Mouse (Mus musculus) yolk sac, embryonic 10.5 days (tissue): ENCODE measurements at regions not wholly inside any gene's neighbourhood (a gene's known extent, or its start where the extent isn't known, plus 50 kb on each side); places are given as distances from the start of the nearest gene placed in this dataset.

ENCODE experiments used
- DNase-seq: peaks from one replicate; pipeline ENCODE4 v3.0.0-alpha.2; 2017; ENCODE audit warnings: low spot score

GRCm38 (mm10) chr4:106042456-106042855 lies 252.8 kb downstream of the Gm12728 start:
- peak; percentile 62 for DNase-seq

DNA sequence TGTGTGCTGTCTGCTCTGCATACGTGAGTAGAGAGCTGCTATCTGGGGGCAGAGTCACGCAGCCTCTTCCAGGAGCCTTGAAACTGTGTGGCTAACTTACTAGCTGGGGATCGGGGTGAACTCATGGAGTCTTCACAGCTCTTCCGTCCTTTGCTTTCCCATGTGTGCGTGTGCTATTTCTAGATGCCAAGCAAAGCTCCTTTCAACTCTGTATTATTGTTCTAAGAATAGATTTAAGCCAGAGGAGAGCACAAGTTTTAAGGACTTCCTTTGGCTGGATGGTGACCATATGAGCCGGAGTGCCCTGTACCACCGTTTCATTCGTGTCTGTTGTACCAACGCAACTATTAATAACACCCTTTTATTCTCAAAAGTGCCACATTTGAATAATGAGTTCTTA lies 254.0 kb downstream of the Gm12728 start:
- DNase-seq, result no peak

DNA sequence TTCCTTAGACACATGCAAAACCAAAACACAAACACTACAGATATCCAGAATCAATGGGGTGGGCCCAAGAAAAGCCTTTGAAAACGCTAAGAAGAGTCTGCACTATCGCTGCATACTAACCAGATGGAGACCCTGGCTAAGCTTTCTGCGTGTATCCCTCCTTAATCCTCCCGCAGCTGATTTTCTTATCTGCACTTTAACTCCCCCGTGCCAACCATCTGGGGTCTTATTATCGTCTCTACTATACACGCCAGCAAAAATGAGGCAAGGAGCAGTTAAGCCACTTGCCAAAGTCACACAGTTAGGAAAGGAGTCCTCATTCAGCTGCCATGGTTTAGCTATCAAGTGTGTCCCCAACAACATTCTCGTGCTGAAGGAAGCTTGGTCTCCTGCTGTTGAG lies 258.4 kb downstream of the Gm12728 start:
- DNase-seq, result no peak

- no peak for DNase-seq
These were observed 259.1 kb downstream of the Gm12728 start for GRCm38 (mm10) chr4:106048797-106049196.

DNA sequence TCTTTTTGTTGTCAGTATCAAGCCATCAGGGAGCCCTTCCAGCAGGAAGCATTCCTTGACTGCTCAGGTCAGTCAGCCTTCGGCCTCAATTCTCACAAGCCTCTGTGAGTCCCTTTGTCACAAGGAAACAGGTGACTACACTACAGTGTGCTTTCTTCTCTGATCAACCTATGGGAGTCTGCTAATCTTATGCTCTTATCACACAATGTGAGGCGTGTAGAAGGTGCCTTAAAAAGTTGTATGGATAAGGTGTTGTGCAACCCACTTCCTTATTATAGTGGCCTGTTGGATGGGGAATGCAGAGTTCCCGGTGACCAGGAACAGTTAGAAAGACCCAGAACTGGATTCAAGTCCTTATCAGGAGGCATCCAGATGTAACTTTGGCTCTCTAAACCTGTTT lies 260.2 kb downstream of the Gm12728 start:
- DNase-seq, result no peak

- DNase-seq, result no peak
These were observed 260.6 kb downstream of the Gm12728 start for GRCm38 (mm10) chr4:106050297-106050696.

DNA sequence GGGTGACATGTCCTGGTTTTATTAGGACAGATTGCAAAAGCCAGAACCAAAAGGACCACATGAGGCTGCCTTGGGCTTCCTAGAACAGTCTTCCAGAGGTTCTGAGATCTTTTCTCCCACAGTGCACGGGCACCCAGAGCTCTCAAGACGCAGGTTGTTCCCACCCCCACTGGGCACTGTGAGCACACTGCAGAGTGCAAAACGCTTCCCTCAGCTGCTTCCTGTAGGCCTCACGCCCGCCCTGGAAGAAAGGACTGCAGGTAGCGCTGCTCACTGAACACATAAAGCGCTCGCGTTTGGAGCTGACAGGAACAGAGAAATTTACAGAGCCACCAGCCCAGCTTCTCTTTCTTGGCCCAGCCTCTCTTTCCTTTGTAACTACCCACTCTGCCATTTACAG lies 262.5 kb upstream of the Usp24 start:
- no peak for DNase-seq

- DNase-seq, result no peak
These were observed 261.7 kb upstream of the Usp24 start for GRCm38 (mm10) chr4:106054324-106054723.

DNA sequence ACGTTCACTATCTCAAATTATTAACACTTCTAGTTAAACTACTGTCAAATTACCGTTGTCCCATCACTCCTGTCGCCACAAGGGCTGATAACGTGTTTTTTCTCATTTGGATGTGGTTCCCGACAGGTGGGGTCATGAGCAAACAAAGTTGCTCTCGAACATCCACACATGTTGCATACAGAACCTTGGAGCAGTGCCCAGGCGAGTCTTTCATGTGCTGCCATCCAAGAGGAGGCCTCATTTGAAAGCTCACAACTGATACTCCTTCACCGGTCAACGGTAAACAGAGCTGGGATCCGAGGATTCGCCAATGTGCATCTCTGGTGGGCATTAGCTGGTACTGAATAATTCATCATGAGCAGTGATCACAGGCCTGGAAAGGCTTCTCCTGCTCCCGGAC lies 253.4 kb upstream of the Usp24 start:
- DNase-seq, result no peak

DNA sequence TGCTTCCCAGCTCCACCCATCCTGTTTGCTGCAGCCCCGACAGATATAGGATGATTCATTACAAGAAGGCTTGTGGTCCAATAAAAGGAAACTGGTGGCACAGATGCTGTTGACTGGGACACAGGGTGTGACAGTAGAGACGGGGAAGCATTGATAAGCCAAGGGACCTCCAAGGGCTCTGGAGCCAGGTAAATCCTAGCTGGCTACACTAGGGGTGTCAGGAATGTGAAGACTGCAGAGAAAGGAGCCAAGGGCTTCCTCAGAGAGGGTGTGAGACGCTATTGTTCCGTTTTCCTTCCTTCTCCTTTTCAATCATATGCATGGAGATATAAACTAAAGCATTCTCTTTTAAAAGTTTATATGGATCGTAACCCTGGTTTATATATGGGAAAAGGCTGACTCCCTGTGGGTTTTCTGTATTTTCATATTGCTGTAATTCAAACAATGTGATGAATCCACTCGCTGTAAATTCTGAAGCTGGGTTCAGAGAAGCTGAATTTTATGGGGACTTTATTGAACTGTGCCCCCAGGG lies 252.1 kb upstream of the Usp24 start:
- no peak for DNase-seq

GRCm38 (mm10) chr4:106067023-106067422 lies 249.0 kb upstream of the Usp24 start:
- DNase-seq, result no peak

DNA sequence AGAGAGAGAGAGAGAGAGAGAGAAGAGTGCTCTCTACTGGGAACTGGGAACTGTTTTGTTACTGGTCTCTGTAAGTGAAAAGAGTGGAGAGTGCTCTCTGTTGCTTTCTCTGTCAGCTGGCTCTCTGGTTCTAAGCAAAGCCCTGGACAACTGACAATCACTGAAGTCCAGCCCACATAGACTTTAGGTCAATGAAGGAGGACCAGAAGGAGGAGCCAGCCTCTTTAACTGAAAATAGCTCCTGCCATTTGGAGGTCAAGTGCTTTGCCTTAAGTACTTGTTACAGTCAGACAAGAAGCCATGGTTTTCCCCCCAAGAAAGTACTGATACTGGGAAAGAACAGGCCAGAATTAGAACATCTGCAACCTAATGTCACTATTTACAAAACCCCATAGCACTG lies 232.5 kb upstream of the Usp24 start:
- no peak for DNase-seq

DNA sequence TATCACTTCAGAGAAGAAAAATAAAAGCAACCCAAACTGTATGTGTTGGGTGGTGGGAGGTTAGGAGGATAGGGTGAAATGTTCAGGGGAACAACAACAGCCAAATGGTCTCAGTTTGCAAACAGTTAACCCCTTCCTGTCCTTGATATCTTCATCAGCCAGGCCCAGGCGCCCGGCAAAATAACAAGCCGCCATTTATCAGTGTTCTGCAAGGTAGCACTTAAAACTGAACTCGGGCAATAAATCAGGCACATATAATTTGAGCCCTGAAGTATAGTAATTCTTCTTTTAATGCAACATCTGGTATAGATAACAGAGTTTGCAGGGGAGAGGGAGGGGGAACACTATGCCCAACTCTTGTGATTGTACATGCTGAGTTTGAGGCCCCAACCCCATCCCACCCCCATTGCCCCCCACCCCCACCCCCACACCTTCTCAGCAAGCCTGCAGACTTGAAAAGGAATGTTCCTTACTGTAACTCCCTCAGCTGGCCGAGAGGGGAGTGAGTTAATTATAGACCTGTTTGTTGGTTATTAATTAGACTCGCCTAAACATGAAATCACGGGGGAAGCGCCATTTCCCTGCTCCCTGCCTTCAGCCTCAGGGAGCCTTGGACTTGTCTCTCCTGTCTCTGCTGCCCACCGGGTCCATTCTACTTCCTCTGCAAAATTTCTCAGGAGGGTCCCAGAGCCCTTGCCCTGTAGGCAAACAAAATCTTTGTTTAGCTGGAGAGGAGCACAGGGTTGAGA lies 223.9 kb upstream of the Usp24 start:
- DNase-seq, result no peak

DNA sequence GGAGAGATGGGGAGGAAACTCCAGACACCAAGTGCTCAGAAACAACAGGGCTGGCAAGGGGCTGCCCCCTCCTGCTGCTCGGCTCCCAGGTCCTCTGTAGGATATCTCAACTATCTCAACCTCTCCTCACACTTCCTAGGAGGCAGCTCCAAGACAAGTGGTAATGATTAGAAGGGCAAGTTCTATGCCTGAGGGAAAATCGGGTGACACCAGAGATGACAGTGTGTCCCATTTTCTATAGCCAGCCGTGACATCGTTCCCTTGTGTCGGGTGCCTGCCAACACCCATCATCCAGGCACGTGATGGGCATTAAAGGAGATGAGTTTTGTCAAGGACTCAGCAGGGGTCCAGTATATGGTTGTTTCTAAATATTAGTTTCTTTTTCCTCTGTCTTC lies 223.3 kb upstream of the Usp24 start:
- DNase-seq, result no peak

DNA sequence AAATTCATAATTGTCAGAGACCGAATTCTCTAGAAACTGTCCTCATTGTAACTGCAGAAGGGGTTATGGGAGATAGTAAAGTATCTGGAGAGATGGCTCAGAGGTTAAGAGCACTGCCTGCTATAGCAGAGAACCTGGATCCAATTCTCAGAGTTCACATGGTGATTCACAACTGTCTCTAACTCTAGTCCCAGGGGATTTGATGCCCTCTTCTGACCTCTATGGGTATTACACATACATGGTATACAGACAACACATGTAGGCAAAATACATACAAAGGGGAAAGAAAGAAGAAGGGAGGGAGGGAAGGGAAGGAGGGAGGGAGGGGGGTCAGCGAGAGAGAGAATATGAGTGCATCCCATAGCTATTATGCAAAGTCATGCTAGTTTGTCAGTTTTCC lies 222.8 kb upstream of the Usp24 start:
- no peak for DNase-seq

DNA sequence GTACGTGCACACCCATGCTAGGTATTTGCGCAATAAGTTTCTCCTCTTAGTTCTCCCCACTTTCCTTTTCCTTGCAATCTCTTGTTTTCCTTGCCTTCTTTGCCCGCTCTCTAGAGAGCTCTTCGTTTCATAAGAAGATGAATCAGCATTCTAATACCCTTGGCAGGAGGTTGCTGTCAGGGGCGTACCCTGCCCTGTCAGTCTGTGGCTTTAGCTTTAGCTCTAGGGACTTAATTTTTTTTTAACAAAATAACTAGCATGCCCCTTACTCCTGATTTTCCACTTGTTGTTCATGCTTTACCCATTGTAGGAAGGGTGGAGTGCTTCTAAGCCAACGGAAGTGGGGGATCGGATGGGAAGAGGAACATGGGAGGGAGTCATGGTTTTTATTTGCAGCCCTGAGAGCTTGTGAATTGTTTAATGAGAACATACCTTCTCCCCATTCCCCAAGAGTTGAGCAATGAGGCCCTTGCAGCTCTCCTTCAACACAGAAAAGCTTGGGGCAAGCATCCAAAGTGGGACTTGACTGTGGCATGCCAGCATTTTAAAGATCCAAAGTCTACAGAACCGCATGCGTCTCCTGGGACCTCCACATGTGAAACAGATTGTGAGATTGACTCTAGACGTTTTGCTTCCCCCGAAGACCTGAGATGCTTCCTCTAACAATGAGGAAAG lies 221.0 kb upstream of the Usp24 start:
- DNase-seq, result no peak

DNA sequence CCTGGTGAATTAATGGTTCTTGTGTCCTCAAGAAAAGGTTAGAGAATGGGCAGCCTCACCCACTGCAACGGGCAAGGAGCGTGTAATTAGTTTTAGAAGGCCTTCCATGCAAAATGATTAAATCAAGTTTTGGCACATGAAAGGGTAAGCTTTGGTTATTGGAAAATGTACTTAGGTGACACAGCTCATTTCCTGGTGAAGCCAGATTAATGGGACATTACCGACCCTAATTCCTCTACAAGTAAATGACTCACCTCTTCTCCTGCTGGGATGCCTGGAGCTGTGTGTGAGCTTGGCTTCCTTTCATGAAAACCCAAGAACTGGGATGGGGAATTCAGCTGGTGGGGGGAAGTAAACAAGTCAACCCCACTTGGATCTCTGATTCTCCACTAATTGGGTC lies 219.9 kb upstream of the Usp24 start:
- no peak for DNase-seq

GRCm38 (mm10) chr4:106097846-106098245 lies 218.2 kb upstream of the Usp24 start:
- DNase-seq, result no peak

GRCm38 (mm10) chr4:106100211-106101025 lies 215.6 kb upstream of the Usp24 start:
- DNase-seq, result no peak

- DNase-seq, result no peak
These were observed 214.1 kb upstream of the Usp24 start for GRCm38 (mm10) chr4:106101904-106102303.

GRCm38 (mm10) chr4:106102451-106102977 lies 213.5 kb upstream of the Usp24 start:
- DNase-seq, result no peak
